ENCODE assay signal across 7 mouse cellular contexts in genomic region chr13:51846301-51846867, GRCm38 (mm10). TPM values are rescaled to one million over a fixed set of nuclear protein-coding genes. Genes with fewer than 3 reads are reported as not detected.
DNase-seq lines count a peak whose midpoint lies in the region; ATAC-seq and TF ChIP-seq lines count a peak whose summit lies in the region.

Gene Gadd45g (plus strand): TSS chr13:51846678.

- H3K9me3 ChIP-seq in intestine, postnatal 0 days (ENCODE audit: control insufficient read depth) = no peaks in the 10 kb centered on the region
- no peaks in the 10 kb centered on the region for H3K9me3 ChIP-seq in midbrain, embryonic 12.5 days

- 0 out of 2 replicates have a peak, but pooled peaks cover 3% of the 10 kb centered on the region for H3K4me1 ChIP-seq in intestine, postnatal 0 days (replicated peaks; ENCODE audit: control insufficient read depth, insufficient read depth, low read length)
- peaks cover 45% of the 10 kb centered on the region for H3K4me1 ChIP-seq in midbrain, embryonic 12.5 days
- H3K4me1 ChIP-seq in small intestine, adult 2 months (ENCODE audit: control insufficient read depth, insufficient read depth, insufficient read length, low read length) = peaks cover 11% of the 10 kb centered on the region

- no peaks in the 10 kb centered on the region for H3K36me3 ChIP-seq in intestine, postnatal 0 days (ENCODE audit: control insufficient read depth, insufficient read depth)
- H3K36me3 ChIP-seq in midbrain, embryonic 12.5 days = no peaks in the 10 kb centered on the region
- H3K36me3 ChIP-seq in small intestine, adult 2 months (ENCODE audit: control insufficient read depth, insufficient read depth, low read length) = 0 out of 2 replicates have a peak, but pooled peaks cover 3% of the 10 kb centered on the region

- peak; percentile 80 for ATAC-seq in intestine, postnatal 0 days
- ATAC-seq in midbrain, embryonic 12.5 days (ENCODE audit: low FRiP score, low read depth) = peak; percentile 67

- peak; percentile 28; the same call in 1 of the 2 replicates for TF ChIP-seq CTCF in intestine, postnatal 0 days (IDR thresholded peaks at IDR 0.05; ENCODE audit: low read depth)
- TF ChIP-seq CTCF in small intestine, adult 2 months (IDR thresholded peaks at IDR 0.05; ENCODE audit: extremely low read depth, insufficient read length, insufficient replicate concordance, low read depth, low read length) = 0 out of 2 replicates have a peak, but pooled peaks have one; percentile 4

- TF ChIP-seq POLR2A in small intestine, adult 2 months (IDR thresholded peaks at IDR 0.05; ENCODE audit: low read depth, low read length) = peak; percentile 100

- peak within 1 kb of the TSS; percentile 95 for H3K4me2 ChIP-seq in intestine, postnatal 0 days (replicated peaks; ENCODE audit: low read depth)
- peak within 1 kb of the TSS; percentile 66 for H3K4me2 ChIP-seq in midbrain, embryonic 12.5 days (replicated peaks)

- peak within 1 kb of the TSS; percentile 69 for H3K9ac ChIP-seq in intestine, postnatal 0 days (ENCODE audit: low read depth, low read length)
- peak within 1 kb of the TSS; percentile 74 for H3K9ac ChIP-seq in midbrain, embryonic 12.5 days (replicated peaks)

- DNase-seq in adrenal gland, adult 2 months = peak; percentile 98
- DNase-seq in embryo, embryonic 11.5 days (ENCODE audit: low read depth, low spot score) = peak; percentile 92
- peak; percentile 91 to 95 for DNase-seq in gastrocnemius, postnatal 4 days (ENCODE audit: low spot score in 2 of 2)
- peak; percentile 98 for DNase-seq in left cerebral cortex, postnatal 4 days

- peaks cover 7% of the 10 kb centered on the region; the same call in 1 of the 2 replicates for H3K27me3 ChIP-seq in intestine, postnatal 0 days (replicated peaks; ENCODE audit: control insufficient read depth, insufficient read depth, low read length)
- peaks cover 66% of the 10 kb centered on the region for H3K27me3 ChIP-seq in midbrain, embryonic 12.5 days
- H3K27me3 ChIP-seq in small intestine, adult 2 months (ENCODE audit: control insufficient read depth, insufficient read depth, low read length) = no peaks in the 10 kb centered on the region

- peak within 1 kb of the TSS; percentile 87 for H3K27ac ChIP-seq in intestine, postnatal 0 days (ENCODE audit: low read depth, low read length)
- peak within 1 kb of the TSS; percentile 93 for H3K27ac ChIP-seq in midbrain, embryonic 12.5 days (replicated peaks)
- H3K27ac ChIP-seq in small intestine, adult 2 months (ENCODE audit: insufficient read depth, low read depth, low read length) = peak within 1 kb of the TSS; percentile 84

- under 1% methylated on average over 31 of the region's 31 CpGs for WGBS in intestine, postnatal 0 days
- under 1% methylated on average over 31 of the region's 31 CpGs for whole genome bisulfite sequencing in midbrain, embryonic 12.5 days
- WGBS in small intestine, adult 2 months = 1% methylated on average over 31 of the region's 31 CpGs

- peak within 1 kb of the TSS; percentile 69 for H3K4me3 ChIP-seq in intestine, postnatal 0 days (ENCODE audit: low read depth, low read length)
- peak within 1 kb of the TSS; percentile 60 for H3K4me3 ChIP-seq in midbrain, embryonic 12.5 days
- H3K4me3 ChIP-seq in small intestine, adult 2 months (ENCODE audit: low read depth, low read length) = peak within 1 kb of the TSS; percentile 77

- intact Hi-C loops in left cerebral cortex, postnatal 4 days (cut with DNase I) = loop anchor here (5.0 kb wide), 3 partner anchors 71 to 306 kb away; no protein-coding TSS in a partner anchor

RNA-seq across cellular contexts. Expression of gene Gadd45g, which starts in this region (rescaled TPM):
- total RNA-seq in adrenal gland, adult 2 months (2021) = 10 to 100 TPM; 41.0 to 57.6 TPM
- polyA plus RNA-seq in adrenal gland, adult 2 months (2012; rRNA removed) = 20.8 and 30.2 TPM in 2 replicates
- 10 to 100 TPM; 11.6 to 13.3 TPM for total RNA-seq in gastrocnemius, postnatal 4 days (2021)
- 28.7 and 32.7 TPM in 2 replicates for polyA plus RNA-seq in intestine, postnatal 0 days (2015; fragmentation: Nextera tagmentation; extraction: Ambion mirVana)
- total RNA-seq in left cerebral cortex, postnatal 4 days (2021) = 10 to 100 TPM in 1 of 2 experiments, 1 to 10 TPM in 1; 8.6 to 11.0 TPM
- polyA plus RNA-seq in midbrain, embryonic 12.5 days (2016; fragmentation: Nextera tagmentation; extraction: Ambion mirVana) = 333 and 354 TPM in 2 replicates
- 19.1 and 42.2 TPM in 2 replicates for polyA plus RNA-seq in small intestine, adult 2 months (2012; rRNA removed)

Comparison
In these comparisons a context has a peak if more than half of its experiments do, and no peak if none do; other contexts are left out.
1. Peak in every context shown above with its lines: DNase-seq, ATAC-seq, H3K4me3 ChIP-seq and H3K27ac ChIP-seq.